Mouse (Mus musculus): Measurements from ENCODE around the gene Stra6. TPM values are rescaled to one million over a fixed set of nuclear protein-coding genes. Genes with fewer than 3 reads are reported as not detected.

Stra6 gene
- polyA plus RNA-seq, 1 experiment from 2014 or later = 8.6 TPM

- Histone ChIP-seq H3K9me3 (ENCODE audit: control insufficient read depth, low read length) (no peaks in the 10 kb centered on the region), H3K36me3 (ENCODE audit: control insufficient read depth, insufficient read depth, low read length) (no peaks in the 10 kb centered on the region), H3K27me3 (replicated peaks; ENCODE audit: control insufficient read depth, insufficient read depth, low read length) (no peaks in the 10 kb centered on the region), H3K27ac (ENCODE audit: low read depth) (peak overlapping the region; percentile 43; the same call in 1 of the 2 replicates), H3K4me3 (ENCODE audit: low read depth, low read length) (no peak overlapping the region), H3K4me2 (ENCODE audit: low read length) (peak overlapping the region; percentile 16), H3K4me1 (replicated peaks; ENCODE audit: control insufficient read depth, insufficient read depth, low read length) (peaks cover 50% of the 10 kb centered on the region), H3K9ac (ENCODE audit: low read length) (no peak overlapping the region)
- no peak for DNase-seq (ENCODE audit: low spot score)
- WGBS = 12% methylated on average over 16 of the region's 17 CpGs
- ATAC-seq (replicated peaks; ENCODE audit: low FRiP score, low TSS enrichment, low read depth) = peak; percentile 68
Observed at GRCm38 (mm10) chr9:58133893-58134884, 70.6 kb downstream of the Stra6 start.

GRCm38 (mm10) chr9:58134906-58135305 lies 71.3 kb downstream of the Stra6 start:
- Histone ChIP-seq H3K4me3 (ENCODE audit: low read depth, low read length) (no peak overlapping the region), H3K4me2 (ENCODE audit: low read length) (peak overlapping the region; percentile 18), H3K9ac (ENCODE audit: low read length) (no peak overlapping the region), H3K27ac (ENCODE audit: low read depth) (peak overlapping the region; percentile 43), H3K27me3 (replicated peaks; ENCODE audit: control insufficient read depth, insufficient read depth, low read length) (no peaks in the 10 kb centered on the region), H3K36me3 (ENCODE audit: control insufficient read depth, insufficient read depth, low read length) (no peaks in the 10 kb centered on the region), H3K4me1 (replicated peaks; ENCODE audit: control insufficient read depth, insufficient read depth, low read length) (peaks cover 46% of the 10 kb centered on the region), H3K9me3 (ENCODE audit: control insufficient read depth, low read length) (no peaks in the 10 kb centered on the region)
- DNase-seq (ENCODE audit: low spot score) = no peak
- no peak for ATAC-seq (replicated peaks; ENCODE audit: low FRiP score, low TSS enrichment, low read depth)
- 24% methylated on average over 7 of the region's 7 CpGs for WGBS

- Histone ChIP-seq H3K9me3 (ENCODE audit: control insufficient read depth, low read length) (no peaks in the 10 kb centered on the region), H3K27ac (ENCODE audit: low read depth) (peak overlapping the region; percentile 25; the same call in 1 of the 2 replicates), H3K36me3 (ENCODE audit: control insufficient read depth, insufficient read depth, low read length) (no peaks in the 10 kb centered on the region), H3K9ac (ENCODE audit: low read length) (no peak overlapping the region), H3K27me3 (replicated peaks; ENCODE audit: control insufficient read depth, insufficient read depth, low read length) (no peaks in the 10 kb centered on the region), H3K4me3 (ENCODE audit: low read depth, low read length) (no peak overlapping the region), H3K4me2 (ENCODE audit: low read length) (peak overlapping the region; percentile 11; the same call in 1 of the 2 replicates), H3K4me1 (replicated peaks; ENCODE audit: control insufficient read depth, insufficient read depth, low read length) (peaks cover 46% of the 10 kb centered on the region)
- ATAC-seq (replicated peaks; ENCODE audit: low FRiP score, low TSS enrichment, low read depth) = no peak
- 32% methylated on average over 2 of the region's 2 CpGs for WGBS
- no peak for DNase-seq (ENCODE audit: low spot score)
Observed at GRCm38 (mm10) chr9:58135921-58136321, 72.3 kb downstream of the Stra6 start.

GRCm38 (mm10) chr9:58139947-58140346 lies 76.4 kb downstream of the Stra6 start:
- H3K4me2 ChIP-seq (ENCODE audit: low read length) = no peak overlapping the region
- H3K9ac ChIP-seq (ENCODE audit: low read length) = no peak overlapping the region
- no peak overlapping the region for H3K27ac ChIP-seq (ENCODE audit: low read depth)
- peaks cover 45% of the 10 kb centered on the region for H3K4me1 ChIP-seq (replicated peaks; ENCODE audit: control insufficient read depth, insufficient read depth, low read length)
- no peak overlapping the region for H3K4me3 ChIP-seq (ENCODE audit: low read depth, low read length)
- H3K27me3 ChIP-seq (replicated peaks; ENCODE audit: control insufficient read depth, insufficient read depth, low read length) = no peaks in the 10 kb centered on the region
- ATAC-seq (replicated peaks; ENCODE audit: low FRiP score, low TSS enrichment, low read depth) (no peak; the same call in 1 of the 2 replicates), DNase-seq (ENCODE audit: low spot score) (no peak)
- 28% methylated on average over 6 of the region's 6 CpGs for WGBS
- H3K9me3 ChIP-seq (ENCODE audit: control insufficient read depth, low read length) = no peaks in the 10 kb centered on the region
- H3K36me3 ChIP-seq (ENCODE audit: control insufficient read depth, insufficient read depth, low read length) = no peaks in the 10 kb centered on the region

- H3K36me3 ChIP-seq (ENCODE audit: control insufficient read depth, insufficient read depth, low read length) = no peaks in the 10 kb centered on the region
- DNase-seq (ENCODE audit: low spot score) (no peak), ATAC-seq (replicated peaks; ENCODE audit: low FRiP score, low TSS enrichment, low read depth) (no peak)
- H3K27ac ChIP-seq (ENCODE audit: low read depth) = no peak overlapping the region
- no peaks in the 10 kb centered on the region for H3K27me3 ChIP-seq (replicated peaks; ENCODE audit: control insufficient read depth, insufficient read depth, low read length)
- no peak overlapping the region for H3K4me3 ChIP-seq (ENCODE audit: low read depth, low read length)
- no peak overlapping the region for H3K4me2 ChIP-seq (ENCODE audit: low read length)
- no peaks in the 10 kb centered on the region for H3K9me3 ChIP-seq (ENCODE audit: control insufficient read depth, low read length)
- no peak overlapping the region for H3K9ac ChIP-seq (ENCODE audit: low read length)
- WGBS = 31% methylated on average over 7 of the region's 7 CpGs
- peaks cover 29% of the 10 kb centered on the region for H3K4me1 ChIP-seq (replicated peaks; ENCODE audit: control insufficient read depth, insufficient read depth, low read length)
Observed at GRCm38 (mm10) chr9:58143419-58143818, 79.8 kb downstream of the Stra6 start.

GRCm38 (mm10) chr9:58144664-58145063 lies 81.1 kb downstream of the Stra6 start:
- DNase-seq (ENCODE audit: low spot score) = no peak
- H3K4me1 ChIP-seq (replicated peaks; ENCODE audit: control insufficient read depth, insufficient read depth, low read length) = peaks cover 27% of the 10 kb centered on the region
- H3K4me3 ChIP-seq (ENCODE audit: low read depth, low read length) = no peak overlapping the region
- no peak overlapping the region for H3K27ac ChIP-seq (ENCODE audit: low read depth)
- H3K36me3 ChIP-seq (ENCODE audit: control insufficient read depth, insufficient read depth, low read length) = no peaks in the 10 kb centered on the region
- H3K4me2 ChIP-seq (ENCODE audit: low read length) = no peak overlapping the region
- 47% methylated on average over 1 of the region's 1 CpGs for WGBS
- no peaks in the 10 kb centered on the region for H3K9me3 ChIP-seq (ENCODE audit: control insufficient read depth, low read length)
- no peak overlapping the region for H3K9ac ChIP-seq (ENCODE audit: low read length)
- no peak for ATAC-seq (replicated peaks; ENCODE audit: low FRiP score, low TSS enrichment, low read depth)
- no peaks in the 10 kb centered on the region for H3K27me3 ChIP-seq (replicated peaks; ENCODE audit: control insufficient read depth, insufficient read depth, low read length)

- ATAC-seq (replicated peaks; ENCODE audit: low FRiP score, low TSS enrichment, low read depth) = no peak
- Histone ChIP-seq H3K27ac (ENCODE audit: low read depth) (no peak overlapping the region), H3K9me3 (ENCODE audit: control insufficient read depth, low read length) (no peaks in the 10 kb centered on the region), H3K27me3 (replicated peaks; ENCODE audit: control insufficient read depth, insufficient read depth, low read length) (no peaks in the 10 kb centered on the region), H3K4me1 (replicated peaks; ENCODE audit: control insufficient read depth, insufficient read depth, low read length) (peaks cover 25% of the 10 kb centered on the region), H3K4me3 (ENCODE audit: low read depth, low read length) (no peak overlapping the region), H3K9ac (ENCODE audit: low read length) (no peak overlapping the region), H3K36me3 (ENCODE audit: control insufficient read depth, insufficient read depth, low read length) (no peaks in the 10 kb centered on the region), H3K4me2 (ENCODE audit: low read length) (no peak overlapping the region)
- WGBS = 73% methylated on average over 5 of the region's 5 CpGs
- no peak for DNase-seq (ENCODE audit: low spot score)
Observed at GRCm38 (mm10) chr9:58145417-58145816, 81.8 kb downstream of the Stra6 start.

GRCm38 (mm10) chr9:58148806-58149205 lies 85.2 kb downstream of the Stra6 start:
- Histone ChIP-seq H3K27me3 (replicated peaks; ENCODE audit: control insufficient read depth, insufficient read depth, low read length) (no peaks in the 10 kb centered on the region), H3K27ac (ENCODE audit: low read depth) (no peak overlapping the region), H3K9ac (ENCODE audit: low read length) (no peak overlapping the region), H3K4me3 (ENCODE audit: low read depth, low read length) (no peak overlapping the region), H3K4me1 (replicated peaks; ENCODE audit: control insufficient read depth, insufficient read depth, low read length) (peaks cover 23% of the 10 kb centered on the region), H3K36me3 (ENCODE audit: control insufficient read depth, insufficient read depth, low read length) (no peaks in the 10 kb centered on the region), H3K4me2 (ENCODE audit: low read length) (no peak overlapping the region), H3K9me3 (ENCODE audit: control insufficient read depth, low read length) (no peaks in the 10 kb centered on the region)
- no peak for ATAC-seq (replicated peaks; ENCODE audit: low FRiP score, low TSS enrichment, low read depth)
- WGBS = 59% methylated on average over 2 of the region's 2 CpGs
- DNase-seq (ENCODE audit: low spot score) = no peak
